Mouse (Mus musculus): Measurements from ENCODE around the gene Pramef17.
"Not testable (repeated sequence)": the region's sequence is repeated elsewhere in the genome, so short reads cannot be mapped to it uniquely, and the experiment has no call there.

GRCm38 (mm10) chr4:143985733-143986132 lies 8.4 kb downstream of the Pramef17 start:
- TF ChIP-seq CTCF, EP300 (IDR thresholded peaks at IDR 0.05; ENCODE audit: low read depth): not testable (repeated sequence)

Measured in heart, postnatal 0 days (tissue).